Mouse (Mus musculus) hindbrain, embryonic 11.5 days (tissue): ENCODE data around the gene Tbc1d5. TPM values are rescaled to one million over a fixed set of nuclear protein-coding genes. Genes with fewer than 3 reads are reported as not detected.

Experiments used
- ATAC-seq: fragments of 200-750 bp; cut with Nextera tagmentation; 2 replicates; pipeline ENCODE4 v1.8.0; 2017; ENCODE audit warnings: mild to moderate bottlenecking, moderate TSS enrichment, moderate library complexity; ENCODE audit not compliant: low FRiP score
- DNase-seq: peaks from one replicate; pipeline ENCODE4 v3.0.0-alpha.2; 2015; ENCODE audit warnings: low spot score
- H3K27ac ChIP-seq: fragments of 300-500 bp; sonication (generic); 2 replicates; pipeline ENCODE4 v1.5.1; 2014; ENCODE audit warnings: mild to moderate bottlenecking, low read depth, low read length
- H3K27me3 ChIP-seq: fragments of 300-500 bp; sonication (generic); 2 replicates; pipeline ENCODE4 v1.6.1; 2014; ENCODE audit warnings: mild to moderate bottlenecking, low read length, moderate library complexity, mixed read lengths; ENCODE audit not compliant: control insufficient read depth, insufficient read depth
- H3K36me3 ChIP-seq: fragments of 300-500 bp; sonication (generic); 2 replicates; pipeline ENCODE4 v1.6.1; 2014; ENCODE audit warnings: mild to moderate bottlenecking, low read length, moderate library complexity, mixed read lengths; ENCODE audit not compliant: control insufficient read depth, insufficient read depth
- H3K4me1 ChIP-seq: fragments of 300-500 bp; sonication (generic); replicated peaks from 2 replicates; pipeline ENCODE4 v1.6.1; 2014; ENCODE audit warnings: low read length, mixed read lengths; ENCODE audit not compliant: control insufficient read depth, insufficient read depth
- H3K4me2 ChIP-seq: fragments of 300-500 bp; sonication (generic); replicated peaks from 2 replicates; pipeline ENCODE4 v1.6.1; 2014; ENCODE audit warnings: mild to moderate bottlenecking, low read depth, low read length
- H3K4me3 ChIP-seq: fragments of 300-500 bp; sonication (generic); 2 replicates; pipeline ENCODE4 v1.5.1; 2014; ENCODE audit warnings: low read depth, low read length
- H3K9ac ChIP-seq: fragments of 300-500 bp; sonication (generic); 2 replicates; pipeline ENCODE4 v1.6.1; 2014; ENCODE audit warnings: low read depth, low read length
- H3K9me3 ChIP-seq: fragments of 300-500 bp; sonication (generic); 2 replicates; pipeline ENCODE4 v1.6.1; 2016; ENCODE audit warnings: low read length; ENCODE audit not compliant: control insufficient read depth
- WGBS: fragments of 180-500 bp; shearing (Covaris S2); extraction: QIAGEN DNeasy Blood & Tissue Kit; methylation state at CpG from one replicate; pipeline ENCODE4 v1.1.7; 2014; 5-methylcytosine and 5-hydroxymethylcytosine counted together
- polyA plus RNA-seq: library from polyadenylated mRNA; unstranded; fragments of >200 nt; fragmentation: Nextera tagmentation; extraction: Ambion mirVana; gene quantifications from 2 replicates; pipeline ENCODE4 v1.2.1, GENCODE M21; 2014

Gene Tbc1d5
- polyA plus RNA-seq, 1 experiment from 2014 or later, result 10.8 TPM

DNA sequence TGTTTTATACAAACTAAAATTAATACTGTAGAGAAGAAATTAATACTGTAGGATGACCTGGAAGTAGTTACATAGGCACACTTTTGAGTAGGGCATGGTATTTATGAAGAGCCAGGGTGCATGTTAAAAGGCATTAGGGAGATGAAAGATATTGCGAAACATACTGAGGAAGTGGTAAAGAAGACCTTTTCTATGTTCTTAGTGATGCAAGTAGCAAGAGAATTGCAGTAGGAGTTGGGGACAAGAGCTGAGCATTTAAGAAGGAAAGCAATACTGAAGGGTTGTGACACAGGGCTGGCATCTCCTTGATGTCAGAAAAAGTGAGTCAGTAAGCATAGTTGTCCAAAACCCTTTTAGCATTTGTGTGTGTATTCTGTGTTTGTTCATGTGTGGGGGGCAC, 289.7 kb downstream of the Tbc1d5 start:
- WGBS, result 98% methylated on average over 1 of the region's 1 CpGs

GRCm38 (mm10) chr17:50879910-50880309, 299.2 kb downstream of the Tbc1d5 start:
- WGBS, result 89% methylated on average over 4 of the region's 4 CpGs
- Histone ChIP-seq H3K4me2 (no peak overlapping the region), H3K36me3 (no peaks in the 10 kb centered on the region), H3K9me3 (no peaks in the 10 kb centered on the region), H3K4me3 (no peak overlapping the region), H3K9ac (no peak overlapping the region), H3K4me1 (no peaks in the 10 kb centered on the region), H3K27ac (no peak overlapping the region), H3K27me3 (no peaks in the 10 kb centered on the region)
- ATAC-seq (no peak), DNase-seq (no peak)

More for the DNA sequence above, 289.7 kb downstream of the Tbc1d5 start:
- Histone ChIP-seq H3K4me1 (no peaks in the 10 kb centered on the region), H3K27me3 (no peaks in the 10 kb centered on the region), H3K27ac (no peak overlapping the region), H3K4me2 (no peak overlapping the region), H3K9me3 (no peaks in the 10 kb centered on the region), H3K36me3 (no peaks in the 10 kb centered on the region), H3K4me3 (no peak overlapping the region), H3K9ac (no peak overlapping the region)
- no peak for ATAC-seq
- DNase-seq, result no peak

GRCm38 (mm10) chr17:50876451-50876850, 302.7 kb downstream of the Tbc1d5 start:
- no peak overlapping the region for H3K4me2 ChIP-seq
- no peak overlapping the region for H3K9ac ChIP-seq
- no peaks in the 10 kb centered on the region for H3K9me3 ChIP-seq
- no peaks in the 10 kb centered on the region for H3K36me3 ChIP-seq
- H3K4me1 ChIP-seq, result no peaks in the 10 kb centered on the region
- WGBS, result 86% methylated on average over 5 of the region's 5 CpGs
- no peak overlapping the region for H3K4me3 ChIP-seq
- no peaks in the 10 kb centered on the region for H3K27me3 ChIP-seq
- no peak overlapping the region for H3K27ac ChIP-seq
- ATAC-seq (no peak), DNase-seq (no peak)

GRCm38 (mm10) chr17:50874067-50874466, 305.1 kb downstream of the Tbc1d5 start:
- no peak for DNase-seq
- Histone ChIP-seq H3K4me3 (no peak overlapping the region), H3K27ac (no peak overlapping the region), H3K9me3 (no peaks in the 10 kb centered on the region), H3K9ac (no peak overlapping the region), H3K4me2 (no peak overlapping the region), H3K4me1 (no peaks in the 10 kb centered on the region), H3K27me3 (no peaks in the 10 kb centered on the region), H3K36me3 (no peaks in the 10 kb centered on the region)
- no peak for ATAC-seq
- WGBS, result 87% methylated on average over 7 of the region's 7 CpGs

DNA sequence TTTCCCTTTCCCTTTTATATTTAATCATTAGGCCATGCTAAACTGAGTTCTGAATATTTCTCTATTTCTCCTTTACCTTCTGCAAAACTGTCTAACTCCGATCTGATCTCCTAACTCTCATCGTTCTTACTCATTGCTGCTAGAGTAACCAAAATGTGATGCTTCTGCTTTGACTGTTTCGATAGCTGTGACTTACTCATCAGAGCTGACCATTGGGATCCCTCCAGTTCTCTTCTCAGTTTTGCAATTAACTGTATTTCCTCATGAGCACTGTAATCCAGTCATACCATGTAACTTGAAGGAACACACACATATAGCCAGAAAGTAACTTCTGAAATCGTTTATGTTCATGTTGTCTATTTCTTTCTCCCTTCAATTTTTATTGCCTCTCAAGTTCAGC, 306.6 kb downstream of the Tbc1d5 start:
- Histone ChIP-seq H3K9me3 (no peaks in the 10 kb centered on the region), H3K9ac (no peak overlapping the region), H3K4me1 (no peaks in the 10 kb centered on the region), H3K27me3 (no peaks in the 10 kb centered on the region), H3K27ac (no peak overlapping the region), H3K36me3 (no peaks in the 10 kb centered on the region), H3K4me2 (no peak overlapping the region), H3K4me3 (no peak overlapping the region)
- 94% methylated on average over 4 of the region's 4 CpGs for WGBS
- ATAC-seq (no peak), DNase-seq (no peak)

DNA sequence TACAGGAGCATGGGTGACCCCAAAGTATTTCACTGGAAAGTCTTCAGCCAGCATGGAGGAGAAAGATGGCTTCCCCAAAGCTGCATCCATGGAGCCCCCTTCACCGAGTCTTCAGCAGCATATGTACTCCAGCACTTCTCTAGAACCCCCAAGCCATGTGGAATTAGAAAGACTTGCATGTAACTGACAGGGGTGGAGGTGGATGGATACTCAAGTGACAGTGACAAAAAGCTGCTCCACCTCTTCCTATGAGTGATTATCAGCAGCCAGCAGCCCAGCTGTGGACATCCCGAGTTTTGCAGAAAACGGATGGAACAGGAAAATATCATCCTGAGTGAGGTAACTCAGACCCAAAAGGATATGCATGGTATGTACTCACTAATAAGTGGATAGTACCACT, 311.9 kb downstream of the Tbc1d5 start:
- Histone ChIP-seq H3K27me3 (no peaks in the 10 kb centered on the region), H3K9me3 (no peaks in the 10 kb centered on the region), H3K4me2 (no peak overlapping the region), H3K4me1 (no peaks in the 10 kb centered on the region), H3K36me3 (no peaks in the 10 kb centered on the region), H3K9ac (no peak overlapping the region), H3K4me3 (no peak overlapping the region), H3K27ac (no peak overlapping the region)
- 96% methylated on average over 3 of the region's 3 CpGs for WGBS
- no peak for DNase-seq
- no peak for ATAC-seq

- Histone ChIP-seq H3K36me3 (no peaks in the 10 kb centered on the region), H3K4me2 (no peak overlapping the region), H3K27ac (no peak overlapping the region), H3K4me1 (no peaks in the 10 kb centered on the region), H3K9ac (no peak overlapping the region), H3K4me3 (no peak overlapping the region), H3K9me3 (no peaks in the 10 kb centered on the region), H3K27me3 (no peaks in the 10 kb centered on the region)
- ATAC-seq, result no peak
- WGBS, result 88% methylated on average over 1 of the region's 1 CpGs
- no peak for DNase-seq
Observed at GRCm38 (mm10) chr17:50864781-50865180, 314.4 kb downstream of the Tbc1d5 start.

GRCm38 (mm10) chr17:50853220-50853619, 325.9 kb downstream of the Tbc1d5 start:
- no peaks in the 10 kb centered on the region for H3K36me3 ChIP-seq
- 23% methylated on average over 3 of the region's 3 CpGs for WGBS
- no peak overlapping the region for H3K4me2 ChIP-seq
- no peaks in the 10 kb centered on the region for H3K9me3 ChIP-seq
- H3K9ac ChIP-seq, result no peak overlapping the region
- DNase-seq, result no peak
- no peak for ATAC-seq
- no peak overlapping the region for H3K27ac ChIP-seq
- H3K27me3 ChIP-seq, result no peaks in the 10 kb centered on the region
- H3K4me1 ChIP-seq, result no peaks in the 10 kb centered on the region
- H3K4me3 ChIP-seq, result no peak overlapping the region

- H3K9ac ChIP-seq, result no peak overlapping the region
- no peaks in the 10 kb centered on the region for H3K36me3 ChIP-seq
- H3K27ac ChIP-seq, result no peak overlapping the region
- no peaks in the 10 kb centered on the region for H3K9me3 ChIP-seq
- H3K27me3 ChIP-seq, result no peaks in the 10 kb centered on the region
- DNase-seq (no peak), ATAC-seq (no peak)
- H3K4me2 ChIP-seq, result no peak overlapping the region
- H3K4me1 ChIP-seq, result no peaks in the 10 kb centered on the region
- H3K4me3 ChIP-seq, result no peak overlapping the region
- 89% methylated on average over 1 of the region's 1 CpGs for WGBS
Observed at GRCm38 (mm10) chr17:50851382-50851781, 327.8 kb downstream of the Tbc1d5 start.
